Mouse (Mus musculus) T-cell, adult 2 months (primary cell): Measurements from ENCODE around the gene Mog.
A peak's percentile ranks its signal among the peaks of the same experiment; 100 is the strongest.
"Not testable (repeated sequence)": the region's sequence is repeated elsewhere in the genome, so short reads cannot be mapped to it uniquely, and the experiment has no call there.

Source experiments
- DNase-seq: peaks from one replicate; pipeline ENCODE4 v3.0.0; 2022; ENCODE audit warnings: low spot score

Mog gene

GRCm38 (mm10) chr17:37045611-37046311 lies 22.6 kb upstream of the Mog start, which contains the start of gene Gabbr1:
Gene Gabbr1, plus strand, starts transcription at chr17:37045966.
- peak; percentile 65 for DNase-seq

DNA sequence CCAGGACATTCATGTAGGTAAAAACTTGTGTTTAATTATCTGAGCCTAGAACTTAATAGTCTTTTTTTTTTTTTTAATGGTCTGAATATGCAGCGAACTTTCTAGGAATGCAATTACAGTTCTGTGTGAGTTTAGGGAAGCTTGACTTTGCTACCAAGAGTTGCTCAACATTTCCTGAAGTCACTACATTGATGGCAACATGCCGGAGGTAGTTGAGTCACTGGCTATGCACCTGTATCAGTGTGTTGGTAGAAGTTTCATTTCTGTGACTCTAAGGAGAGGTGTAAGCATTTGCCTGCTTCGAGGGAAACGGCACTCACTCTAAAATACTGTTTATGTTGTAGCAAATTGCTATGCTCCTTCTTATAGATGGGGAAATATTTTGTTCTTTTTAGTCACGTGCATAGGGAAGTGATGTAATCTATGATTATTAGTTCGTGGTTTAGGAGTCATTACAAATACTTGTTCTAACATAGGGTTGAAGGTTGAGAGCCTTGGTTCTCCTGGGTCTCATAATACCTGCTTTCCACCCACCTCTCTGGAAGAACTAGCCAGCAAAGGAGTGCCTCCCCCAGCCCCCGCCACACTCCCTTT lies 21.6 kb upstream of the Mog start:
- DNase-seq: no peak

DNA sequence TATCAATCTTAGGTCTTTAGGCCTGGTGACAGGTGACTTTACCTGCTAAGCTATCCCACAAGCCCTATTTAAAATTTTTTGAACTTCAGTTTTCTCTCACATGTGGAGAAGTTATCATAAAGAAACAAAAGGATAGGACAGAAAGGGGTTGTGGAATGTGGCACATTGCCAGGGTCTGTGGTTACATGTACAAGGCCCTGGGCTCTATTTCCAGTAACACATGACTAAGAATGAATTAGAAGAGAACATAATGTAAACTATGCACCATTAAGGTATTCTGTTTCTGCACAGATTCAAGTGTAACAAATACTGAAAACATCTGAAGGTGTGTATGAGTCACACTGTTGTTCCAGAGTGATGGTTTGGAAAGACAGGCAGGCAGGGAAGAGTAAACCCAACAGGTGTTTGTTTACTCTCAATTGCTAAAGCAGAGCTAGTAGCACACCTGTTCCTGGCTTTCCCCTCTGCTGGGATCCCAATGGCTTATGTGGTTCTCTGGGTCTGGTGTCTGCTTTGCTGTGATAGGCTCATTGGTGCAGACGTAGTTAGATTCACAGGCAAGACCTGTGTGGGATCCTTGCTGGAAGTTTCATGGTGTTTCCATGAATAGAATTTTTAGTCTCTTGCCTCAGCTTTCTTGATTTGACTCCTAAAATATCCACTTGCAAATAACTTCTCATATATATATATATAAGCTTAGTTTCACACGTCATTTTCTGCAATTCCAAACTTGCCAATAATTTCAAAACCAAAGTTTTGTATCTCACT lies 16.1 kb upstream of the Mog start:
- DNase-seq: no peak

DNA sequence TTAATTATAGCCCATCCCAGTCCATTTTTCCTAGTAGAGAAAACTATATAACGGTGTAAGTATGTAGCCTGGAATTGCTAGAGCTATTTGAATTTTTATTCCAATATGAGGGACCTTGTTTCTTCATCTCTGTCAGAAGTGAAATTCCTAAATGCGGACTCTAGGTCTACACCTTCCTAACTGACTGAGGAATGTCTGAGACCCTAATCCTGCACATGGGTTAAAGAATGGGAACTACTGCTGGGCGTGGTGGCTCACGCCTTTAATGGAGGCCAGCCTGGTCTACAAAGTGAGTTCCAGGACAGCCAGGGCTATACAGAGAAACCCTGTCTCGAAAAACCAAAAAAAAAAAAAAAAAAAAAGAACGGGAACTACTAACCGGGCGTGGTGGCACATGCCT lies 6.0 kb upstream of the Mog start:
- DNase-seq: no peak

- peak; percentile 70 for DNase-seq
Measured at GRCm38 (mm10) chr17:37028683-37029120, 5.5 kb upstream of the Mog start.

DNA sequence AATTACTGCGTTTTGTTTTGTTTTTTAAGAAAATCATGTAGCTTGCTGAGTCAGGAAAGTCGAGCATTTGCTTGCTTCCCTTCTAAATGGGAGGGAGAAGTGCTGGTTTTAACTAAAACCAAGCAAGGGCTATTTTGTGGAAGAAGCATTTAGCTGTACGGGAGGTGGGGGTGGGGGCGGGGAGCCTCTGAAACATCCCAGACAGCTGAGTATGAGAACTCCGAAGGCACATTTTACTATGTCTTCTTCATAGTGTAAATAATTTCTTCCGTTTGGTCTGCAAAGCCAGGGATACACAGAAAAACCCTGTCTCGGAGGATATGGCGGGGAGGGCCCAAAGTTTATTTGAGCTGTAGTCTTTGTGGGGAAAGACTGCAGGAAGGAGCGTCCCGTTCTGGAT lies 5.0 kb upstream of the Mog start:
- DNase-seq: no peak

- no peak for DNase-seq
Measured at GRCm38 (mm10) chr17:37027486-37027885, 4.3 kb upstream of the Mog start.

DNA sequence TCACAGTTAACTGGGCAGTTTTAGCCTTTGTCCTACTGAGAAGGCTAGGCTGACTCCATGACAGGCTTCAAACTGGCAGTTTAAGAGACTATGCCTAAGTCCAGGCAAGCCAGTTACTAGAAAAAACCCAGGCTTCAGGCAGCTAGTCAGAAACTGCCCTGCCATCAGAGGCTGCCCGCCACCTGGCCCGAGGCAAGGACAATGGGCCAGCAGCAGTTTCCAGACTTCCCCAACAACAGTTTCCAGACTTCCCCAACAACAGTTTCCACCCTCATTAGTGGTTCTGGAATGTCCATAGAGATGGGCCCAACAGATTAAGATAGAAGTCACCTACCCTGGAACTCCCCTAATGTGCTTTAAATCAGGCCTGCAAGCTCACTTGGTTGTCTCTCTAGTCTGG lies 3.2 kb upstream of the Mog start:
- no peak for DNase-seq

- not testable (repeated sequence) for DNase-seq
Measured at GRCm38 (mm10) chr17:37019242-37019641, 4.0 kb downstream of the Mog start.

GRCm38 (mm10) chr17:37018328-37018727 lies 4.9 kb downstream of the Mog start:
- no peak for DNase-seq

GRCm38 (mm10) chr17:37016333-37016732 lies 6.9 kb downstream of the Mog start:
- no peak for DNase-seq

GRCm38 (mm10) chr17:37012141-37012540 lies 11.1 kb downstream of the Mog start:
- no peak for DNase-seq

GRCm38 (mm10) chr17:37011719-37012118 lies 11.5 kb downstream of the Mog start:
- DNase-seq: no peak

DNA sequence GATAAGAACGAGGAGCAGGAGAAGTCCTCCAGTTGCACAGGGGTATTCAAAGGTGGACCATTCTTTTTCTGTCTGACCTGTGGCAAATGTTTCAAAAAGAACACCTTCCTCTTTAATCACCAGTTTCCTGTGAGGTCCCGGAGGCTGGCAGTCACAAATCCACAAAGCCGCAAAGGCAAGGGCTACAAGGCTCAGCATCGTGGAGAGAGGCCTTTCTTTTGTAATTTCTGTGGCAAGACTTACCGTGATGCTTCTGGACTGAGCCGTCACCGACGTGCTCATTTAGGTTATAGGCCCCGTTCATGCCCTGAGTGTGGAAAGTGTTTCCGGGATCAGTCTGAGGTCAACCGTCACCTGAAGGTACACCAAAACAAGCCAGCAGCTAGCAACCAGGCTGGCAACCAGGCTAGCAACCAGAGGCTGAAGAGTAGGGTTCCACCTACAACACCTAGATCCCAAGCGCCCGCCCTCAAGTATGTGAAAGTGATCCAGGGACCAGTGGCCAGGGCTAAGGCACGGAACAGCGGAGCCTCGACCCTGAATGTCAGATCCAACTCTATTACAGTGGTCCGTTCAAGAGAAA lies 13.6 kb downstream of the Mog start:
- peak; percentile 48 for DNase-seq

DNA sequence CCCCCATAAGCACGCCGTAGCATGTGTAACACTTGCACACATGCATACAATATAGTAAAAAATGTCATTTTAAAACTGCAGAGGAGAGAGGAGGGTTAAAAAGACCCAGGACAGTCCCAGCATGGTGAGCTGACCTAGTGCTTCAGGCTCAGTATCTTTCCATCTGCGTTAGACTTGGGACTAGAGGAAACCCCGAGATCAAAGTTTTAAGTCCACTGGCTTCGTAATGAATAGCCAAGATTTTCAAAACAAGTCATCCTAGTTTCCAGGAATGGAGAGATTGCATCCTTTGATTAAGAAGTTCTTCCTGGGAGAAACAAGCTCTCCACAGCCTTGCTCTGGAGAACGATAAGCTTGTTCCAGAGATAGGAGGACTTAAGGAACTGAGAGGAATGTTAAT lies 15.0 kb downstream of the Mog start:
- no peak for DNase-seq

- DNase-seq: no peak
Measured at GRCm38 (mm10) chr17:37003366-37003765, 19.8 kb downstream of the Mog start.

DNA sequence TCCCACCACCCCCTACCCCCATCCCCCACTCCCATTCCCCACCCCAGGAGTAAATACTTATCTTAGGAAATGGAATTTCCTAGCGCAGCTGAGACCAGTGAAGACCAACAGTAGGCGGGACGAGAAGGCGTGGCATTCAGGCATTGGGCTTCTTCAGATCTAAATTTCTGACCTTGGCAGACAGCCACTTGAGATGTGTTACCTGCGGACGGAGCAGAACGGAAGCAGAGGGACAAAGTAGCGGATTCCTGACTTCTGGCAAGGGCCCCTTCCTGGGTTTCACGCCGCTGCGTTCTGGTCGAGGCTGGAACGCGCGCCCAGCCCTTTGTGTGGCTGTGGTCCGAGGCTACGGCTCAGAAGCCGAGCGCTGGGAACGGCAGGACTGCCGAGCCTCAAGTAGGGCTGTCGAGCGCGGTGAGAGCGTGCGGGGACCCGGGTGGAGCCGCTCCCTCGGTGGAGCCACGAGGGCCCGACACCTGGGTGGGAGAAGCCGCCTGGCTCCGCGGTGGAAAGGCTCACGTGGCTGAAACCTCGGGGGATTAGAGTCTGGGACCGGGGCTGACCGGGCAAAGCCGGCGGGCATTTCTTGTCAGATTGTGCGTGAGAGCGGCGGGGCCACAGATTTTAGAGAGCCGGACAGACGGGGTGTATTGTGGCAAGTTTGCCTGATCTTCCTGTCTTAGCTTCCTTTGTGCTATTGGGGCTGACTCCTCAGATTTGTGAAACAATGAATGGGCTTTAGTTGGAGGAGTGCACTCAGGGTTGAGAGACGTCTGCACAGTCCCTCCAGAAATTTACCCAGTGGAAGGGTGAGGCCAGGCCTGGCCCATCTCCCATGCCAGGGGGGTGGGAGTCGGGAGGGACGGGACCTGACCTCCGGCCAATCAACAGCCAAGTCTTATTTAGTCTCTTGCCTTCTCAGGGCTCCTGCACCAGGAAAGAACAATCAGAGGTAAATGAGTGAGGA lies 20.6 kb downstream of the Mog start:
- no peak for DNase-seq

DNA sequence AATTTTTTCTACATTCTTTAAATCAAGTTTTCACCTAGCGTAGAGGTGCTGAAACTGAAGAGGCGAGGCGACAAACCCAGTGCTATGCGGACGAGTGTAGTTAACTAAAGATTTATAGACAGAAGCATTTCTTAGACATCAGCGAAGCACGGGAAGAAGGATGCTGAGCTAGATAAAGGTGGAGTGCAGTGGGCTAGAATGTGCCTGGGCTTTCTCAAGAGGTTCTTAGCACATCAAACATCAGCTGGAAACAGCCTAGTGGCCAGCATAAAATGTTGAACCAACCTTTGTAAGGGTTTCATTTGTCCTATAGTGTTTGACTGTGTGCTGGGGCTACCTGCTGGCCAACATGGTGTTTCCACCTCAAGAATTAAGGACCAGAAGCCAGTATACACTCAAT lies 22.3 kb downstream of the Mog start, which contains the start of gene Zfp57:
Gene Zfp57 (plus strand): TSS at position 301 of the 400 bp plus-strand sequence.
- no peak for DNase-seq

GRCm38 (mm10) chr17:36998477-36998876 lies 24.7 kb downstream of the Mog start:
- DNase-seq: no peak

- peak; percentile 49 for DNase-seq
Measured at GRCm38 (mm10) chr17:36997033-36997735, 26.0 kb downstream of the Mog start.

- DNase-seq: no peak
Measured at GRCm38 (mm10) chr17:36995448-36995847, 27.8 kb downstream of the Mog start.
